Mouse (Mus musculus): ENCODE results near the gene Copz1.

GRCm38 (mm10) chr15:103339166-103339960, 66.8 kb downstream of the Copz1 start:
- TF ChIP-seq POLR2A (IDR thresholded peaks at IDR 0.05; ENCODE audit: borderline replicate concordance, low read depth, low read length): no peak
- no peak for TF ChIP-seq CTCF (IDR thresholded peaks at IDR 0.05; ENCODE audit: low read depth, low read length)

All from bone marrow macrophage, adult 2 months (primary cell).